Mouse (Mus musculus) pancreas, adult 10 weeks (tissue): Measurements from ENCODE around the gene Kcna3. TPM values are rescaled to one million over a fixed set of nuclear protein-coding genes. Genes with fewer than 3 reads are reported as not detected.

Experiments
- polyA plus RNA-seq: library from polyadenylated mRNA; stranded (reverse); fragments of 350-450 nt; fragmentation: Illumina TruSeq; extraction: RNeasy Lipid Tissue Mini Kit (QIAGEN cat#74804); gene quantifications from one replicate; pipeline ENCODE4 v1.2.3, GENCODE M21; 2015; ENCODE audit warnings: low read depth, low replicate concordance; ENCODE audit not compliant: insufficient read depth

The Kcna3 gene
- polyA plus RNA-seq: not detected

DNA sequence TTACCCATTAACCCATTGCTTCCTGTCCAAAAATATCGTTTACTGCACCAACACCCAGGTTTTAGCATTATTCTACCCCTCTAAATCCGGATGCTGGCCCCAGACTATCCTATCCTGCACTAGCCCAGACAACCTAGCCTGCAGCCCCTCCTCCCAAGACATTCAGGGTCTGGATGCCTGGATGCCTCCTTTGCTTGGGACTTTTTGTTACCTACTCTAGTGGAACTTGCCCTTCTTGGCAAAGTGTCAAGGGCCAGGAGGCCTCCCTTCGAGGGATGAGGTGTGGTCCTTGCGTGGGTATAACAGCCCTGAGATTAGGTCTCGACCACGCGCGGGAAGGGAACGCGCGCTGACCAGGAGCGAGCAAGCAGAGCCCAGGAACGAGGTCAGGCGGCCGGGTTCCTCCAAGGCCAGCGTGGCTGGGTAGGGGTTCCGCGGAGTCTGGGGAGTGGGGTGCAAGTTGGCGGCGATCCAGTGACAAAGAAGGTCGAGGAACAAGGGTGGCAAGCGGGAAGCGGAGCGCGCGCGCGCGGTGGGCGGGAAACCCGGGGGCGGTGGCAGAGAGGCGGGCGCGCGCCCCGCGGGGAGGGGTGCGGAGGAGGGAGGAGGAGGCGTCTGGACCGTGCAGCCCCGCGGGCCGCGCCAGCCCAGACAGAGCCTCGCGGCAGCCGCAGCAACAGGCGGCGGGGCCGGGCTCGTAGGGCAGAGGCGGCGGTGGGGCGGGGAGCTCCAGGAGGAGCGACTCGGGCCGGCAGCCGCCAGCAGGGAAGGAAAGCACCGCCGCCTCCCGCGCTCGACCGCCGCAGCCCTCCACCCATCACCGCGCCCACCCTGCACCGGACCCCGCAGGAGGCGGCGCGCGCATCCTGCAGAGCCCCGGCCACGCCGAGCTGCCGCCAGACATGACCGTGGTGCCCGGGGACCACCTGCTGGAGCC is at the start of gene Kcna3:
TSS of gene Kcna3 (plus strand) at position 649 of the 937 bp plus-strand sequence.

Other genes starting within 250 kb of the Kcna3 start
- 4.4 TPM for gene Cd53, start 246.0 kb upstream of the Kcna3 start, polyA plus RNA-seq
- not detected for gene Olfr266, start 209.9 kb upstream of the Kcna3 start, polyA plus RNA-seq
- gene Kcna2, start 65.0 kb downstream of the Kcna3 start, polyA plus RNA-seq: 1.1 TPM
- not detected for gene Kcna10, start 146.9 kb downstream of the Kcna3 start, polyA plus RNA-seq
- not detected for gene Cym, start 185.6 kb downstream of the Kcna3 start, polyA plus RNA-seq
- not detected for gene A630076J17Rik, start 194.4 kb downstream of the Kcna3 start, polyA plus RNA-seq
- not detected for gene Prok1, start 203.5 kb downstream of the Kcna3 start, polyA plus RNA-seq
- gene Lamtor5, start 242.7 kb downstream of the Kcna3 start, polyA plus RNA-seq: 20.9 TPM